Mouse (Mus musculus) cerebellum, postnatal 4 days (tissue): Measurements from ENCODE around the gene Soga1.

Experiments used
- DNase-seq, 2 experiments: peaks; one replicate each; pipeline ENCODE4 v3.0.0; 2022; ENCODE audit warnings: low spot score in 2 of 2, mixed read lengths in 1 of 2

Gene Soga1

GRCm38 (mm10) chr2:157078793-157079700, at the start of gene Soga1:
Gene Soga1 (minus strand): TSS chr2:157079254.
- DNase-seq, result peak; percentile 74 to 84

GRCm38 (mm10) chr2:157128072-157128471, 49.0 kb upstream of the Soga1 start:
- DNase-seq, result no peak

- DNase-seq, result no peak
These were observed 48.3 kb upstream of the Soga1 start for GRCm38 (mm10) chr2:157127370-157127769.

- DNase-seq, result no peak
These were observed 46.2 kb upstream of the Soga1 start for GRCm38 (mm10) chr2:157125246-157125645.

- DNase-seq, result no peak
These were observed 42.7 kb upstream of the Soga1 start for GRCm38 (mm10) chr2:157121766-157122165.

- DNase-seq, result no peak
These were observed 40.0 kb upstream of the Soga1 start for GRCm38 (mm10) chr2:157119075-157119474.

- DNase-seq, result no peak
These were observed 39.5 kb upstream of the Soga1 start for GRCm38 (mm10) chr2:157118556-157118955.

- no peak for DNase-seq
These were observed 37.9 kb upstream of the Soga1 start for GRCm38 (mm10) chr2:157116964-157117363.

- no peak for DNase-seq
These were observed 29.2 kb upstream of the Soga1 start for GRCm38 (mm10) chr2:157108236-157108635.

- no peak for DNase-seq
These were observed 25.4 kb upstream of the Soga1 start for GRCm38 (mm10) chr2:157104454-157104853.

- no peak for DNase-seq
These were observed 23.2 kb upstream of the Soga1 start for GRCm38 (mm10) chr2:157102256-157102655.

- DNase-seq, result no peak
These were observed 22.6 kb upstream of the Soga1 start for GRCm38 (mm10) chr2:157101650-157102049.

- no peak for DNase-seq
These were observed 21.2 kb upstream of the Soga1 start for GRCm38 (mm10) chr2:157100319-157100605.

GRCm38 (mm10) chr2:157099532-157100318, 20.7 kb upstream of the Soga1 start:
- no peak for DNase-seq

GRCm38 (mm10) chr2:157095005-157095755, 16.1 kb upstream of the Soga1 start:
- DNase-seq, result peak; percentile 66 to 84

GRCm38 (mm10) chr2:157092024-157092423, 13.0 kb upstream of the Soga1 start:
- DNase-seq, result peak in 1 of 2 experiments; percentile 58

- no peak for DNase-seq
These were observed 8.7 kb upstream of the Soga1 start for GRCm38 (mm10) chr2:157087536-157088317.

GRCm38 (mm10) chr2:157086796-157087195, 7.7 kb upstream of the Soga1 start, which contains the start of gene Tldc2:
Gene Tldc2 (plus strand): TSS chr2:157087055.
- no peak for DNase-seq

GRCm38 (mm10) chr2:157084831-157085585, 6.0 kb upstream of the Soga1 start:
- no peak for DNase-seq

GRCm38 (mm10) chr2:157081960-157082359, 2.9 kb upstream of the Soga1 start:
- DNase-seq, result no peak
